Mouse (Mus musculus): Measurements from ENCODE around the gene Stk40. TPM values are rescaled to one million over a fixed set of nuclear protein-coding genes. Genes with fewer than 3 reads are reported as not detected.
A peak's percentile ranks its signal among the peaks of the same experiment; 100 is the strongest.
"Not testable (repeated sequence)": the region's sequence is repeated elsewhere in the genome, so short reads cannot be mapped to it uniquely, and the experiment has no call there.

The Stk40 gene
- polyA plus RNA-seq, 1 experiment from 2014 or later, result 19.0 TPM

DNA sequence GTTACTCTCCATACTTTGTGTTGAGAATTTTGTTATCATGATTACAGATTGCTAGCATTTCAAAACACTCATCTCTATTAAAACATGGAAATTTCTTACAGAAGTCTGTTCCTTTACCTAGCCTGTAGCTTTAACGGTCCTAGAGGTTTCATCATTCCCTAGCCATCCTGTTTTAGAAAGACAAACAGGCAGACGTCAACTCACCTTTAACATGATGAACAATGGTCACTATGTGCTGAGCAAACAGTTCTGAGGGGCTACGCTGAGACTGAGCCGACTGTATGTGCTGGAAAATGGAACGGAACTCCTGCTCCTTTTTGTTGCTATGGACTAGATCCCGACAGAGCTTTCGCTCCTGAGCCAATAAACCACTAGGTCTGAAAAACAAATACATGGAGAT, 72.2 kb downstream of the Stk40 start:
- H3K9me3 ChIP-seq (ENCODE audit: control insufficient read depth, low read length), result not testable (repeated sequence)

DNA sequence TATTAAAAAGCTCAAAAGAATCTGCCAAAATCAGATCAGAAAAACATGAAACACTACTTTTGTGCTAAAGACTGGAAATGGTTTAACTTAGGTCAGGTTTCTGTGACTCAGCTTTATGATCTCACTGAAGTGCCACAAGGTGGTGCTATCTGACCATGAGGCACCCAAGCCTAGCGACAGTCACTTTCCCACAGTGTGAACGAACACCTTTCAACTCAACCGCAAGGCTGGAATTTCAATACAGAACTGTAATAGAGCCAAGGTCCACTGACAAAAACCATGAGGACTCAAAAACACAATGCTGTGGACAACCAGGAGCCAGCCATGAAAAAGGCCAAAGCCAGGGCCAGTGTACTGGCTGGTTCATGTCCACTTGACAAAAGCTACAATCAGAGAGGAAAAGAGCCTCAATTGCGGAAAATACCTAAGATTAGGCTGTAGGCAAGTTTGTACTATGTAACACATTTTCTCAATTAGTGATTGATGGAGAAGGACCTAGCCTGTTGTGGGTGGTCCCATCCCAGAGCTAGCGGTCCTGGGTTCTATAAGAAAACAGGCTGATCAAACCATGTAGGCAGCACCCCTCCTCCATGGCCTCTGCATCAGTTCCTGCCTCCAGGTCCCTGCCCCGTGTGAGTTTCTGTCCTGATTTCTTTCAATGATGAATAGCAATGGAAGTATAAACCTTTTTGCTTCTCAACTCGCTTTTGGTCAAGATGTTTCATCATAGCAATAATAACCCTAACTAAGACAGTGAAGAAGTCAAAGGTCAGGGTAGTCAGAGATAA, 77.6 kb downstream of the Stk40 start:
- no peak overlapping the region for H3K4me3 ChIP-seq (ENCODE audit: low read depth, low read length)
- no peak overlapping the region for H3K9ac ChIP-seq (ENCODE audit: low read depth, low read length)
- no peaks in the 10 kb centered on the region for H3K27me3 ChIP-seq (ENCODE audit: control insufficient read depth, insufficient read depth, low read length)
- H3K9me3 ChIP-seq (ENCODE audit: control insufficient read depth, low read length), result no peaks in the 10 kb centered on the region
- WGBS, result 76% methylated on average over 7 of the region's 7 CpGs
- no peak overlapping the region for H3K27ac ChIP-seq (ENCODE audit: low read depth, low read length)
- H3K4me1 ChIP-seq (replicated peaks; ENCODE audit: control insufficient read depth, insufficient read depth, low read length), result no peaks in the 10 kb centered on the region
- peaks cover 13% of the 10 kb centered on the region for H3K36me3 ChIP-seq (ENCODE audit: control insufficient read depth, insufficient read depth, low read length)
- no peak overlapping the region for H3K4me2 ChIP-seq (replicated peaks; ENCODE audit: low read depth, low read length)
- ATAC-seq (ENCODE audit: low FRiP score) (no peak), DNase-seq (ENCODE audit: low spot score) (peak; percentile 56)

More for the DNA sequence above, 72.2 kb downstream of the Stk40 start:
- not testable (repeated sequence) for H3K4me2 ChIP-seq (replicated peaks; ENCODE audit: low read depth, low read length); H3K9ac ChIP-seq (ENCODE audit: low read depth, low read length); H3K4me3 ChIP-seq (ENCODE audit: low read depth, low read length); H3K27ac ChIP-seq (ENCODE audit: low read depth, low read length); ATAC-seq (ENCODE audit: low FRiP score); H3K27me3 ChIP-seq (ENCODE audit: control insufficient read depth, insufficient read depth, low read length); DNase-seq (ENCODE audit: low spot score); H3K4me1 ChIP-seq (replicated peaks; ENCODE audit: control insufficient read depth, insufficient read depth, low read length)
- 92% methylated on average over 7 of the region's 7 CpGs for WGBS
- peaks cover 24% of the 10 kb centered on the region for H3K36me3 ChIP-seq (ENCODE audit: control insufficient read depth, insufficient read depth, low read length)

DNA sequence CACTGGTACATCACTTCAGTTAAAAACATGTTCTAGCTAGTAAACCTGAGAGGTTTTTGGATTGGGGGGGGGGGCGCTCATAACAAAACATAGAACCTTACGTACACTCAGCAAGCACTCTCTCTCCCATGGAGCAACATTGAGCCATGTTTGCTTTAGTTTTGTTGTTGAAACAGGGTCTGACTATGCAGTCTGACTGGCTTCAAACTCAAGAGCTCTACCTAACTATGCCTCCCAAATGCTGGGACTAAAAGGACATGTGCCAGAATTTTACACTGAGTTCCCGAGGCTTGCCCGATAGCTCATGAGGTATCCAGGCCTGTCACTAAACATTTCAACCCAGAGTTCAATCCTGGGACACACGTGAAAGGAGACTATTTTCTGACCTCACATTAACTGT, 79.3 kb downstream of the Stk40 start:
- Histone ChIP-seq H3K9me3 (ENCODE audit: control insufficient read depth, low read length) (no peaks in the 10 kb centered on the region), H3K9ac (ENCODE audit: low read depth, low read length) (no peak overlapping the region), H3K27me3 (ENCODE audit: control insufficient read depth, insufficient read depth, low read length) (no peaks in the 10 kb centered on the region), H3K4me2 (replicated peaks; ENCODE audit: low read depth, low read length) (no peak overlapping the region), H3K4me1 (replicated peaks; ENCODE audit: control insufficient read depth, insufficient read depth, low read length) (no peaks in the 10 kb centered on the region), H3K27ac (ENCODE audit: low read depth, low read length) (no peak overlapping the region), H3K4me3 (ENCODE audit: low read depth, low read length) (no peak overlapping the region), H3K36me3 (ENCODE audit: control insufficient read depth, insufficient read depth, low read length) (peaks cover 8% of the 10 kb centered on the region)
- 90% methylated on average over 5 of the region's 5 CpGs for WGBS
- no peak for DNase-seq (ENCODE audit: low spot score)
- ATAC-seq (ENCODE audit: low FRiP score), result no peak

DNA sequence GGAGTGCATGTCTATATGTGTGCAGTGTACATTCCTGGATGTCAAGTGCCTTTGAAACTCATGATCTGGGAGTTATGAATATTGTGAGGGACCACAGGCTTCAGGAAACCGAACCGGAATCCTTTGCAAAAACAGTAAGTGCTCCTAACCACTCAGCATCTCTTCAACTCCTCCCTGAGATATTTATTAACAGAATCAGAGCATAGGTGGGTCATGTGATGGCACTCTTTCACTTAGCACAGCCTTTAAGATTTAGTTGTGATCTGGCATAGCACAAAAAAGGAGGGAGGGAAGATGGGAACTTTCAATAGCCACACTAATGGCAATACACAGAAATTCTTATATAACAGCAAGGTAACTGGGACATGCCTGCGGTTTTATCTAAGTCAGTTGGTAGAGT, 83.3 kb downstream of the Stk40 start:
- 97% methylated on average over 3 of the region's 3 CpGs for WGBS

More for the DNA sequence above, 83.3 kb downstream of the Stk40 start:
- Histone ChIP-seq H3K27ac (ENCODE audit: low read depth, low read length) (no peak overlapping the region), H3K4me1 (replicated peaks; ENCODE audit: control insufficient read depth, insufficient read depth, low read length) (no peaks in the 10 kb centered on the region), H3K36me3 (ENCODE audit: control insufficient read depth, insufficient read depth, low read length) (no peaks in the 10 kb centered on the region), H3K4me3 (ENCODE audit: low read depth, low read length) (no peak overlapping the region), H3K9me3 (ENCODE audit: control insufficient read depth, low read length) (no peaks in the 10 kb centered on the region), H3K9ac (ENCODE audit: low read depth, low read length) (no peak overlapping the region), H3K27me3 (ENCODE audit: control insufficient read depth, insufficient read depth, low read length) (no peaks in the 10 kb centered on the region), H3K4me2 (replicated peaks; ENCODE audit: low read depth, low read length) (no peak overlapping the region)
- ATAC-seq (ENCODE audit: low FRiP score), result no peak
- no peak for DNase-seq (ENCODE audit: low spot score)

Other genes with a start within 250 kb of the Stk40 start
- 0.63 TPM in 1 of 2 replicates, not detected in the other for gene Csf3r, start 79.4 kb upstream of the Stk40 start, polyA plus RNA-seq (2014; fragmentation: Nextera tagmentation; extraction: Ambion mirVana)
- 139 and 155 TPM in 2 replicates for gene Mrps15, start 57.0 kb upstream of the Stk40 start, polyA plus RNA-seq (2014; fragmentation: Nextera tagmentation; extraction: Ambion mirVana)
- 26.4 and 27.1 TPM in 2 replicates for gene Oscp1, start 45.4 kb upstream of the Stk40 start, polyA plus RNA-seq (2014; fragmentation: Nextera tagmentation; extraction: Ambion mirVana)
- 44.1 and 45.5 TPM in 2 replicates for gene Lsm10, start 7.3 kb upstream of the Stk40 start, polyA plus RNA-seq (2014; fragmentation: Nextera tagmentation; extraction: Ambion mirVana)
- 33.1 and 36.0 TPM in 2 replicates for gene Eva1b, start 43.8 kb downstream of the Stk40 start, polyA plus RNA-seq (2014; fragmentation: Nextera tagmentation; extraction: Ambion mirVana)
- gene Sh3d21, start 59.5 kb downstream of the Stk40 start, polyA plus RNA-seq (2014; fragmentation: Nextera tagmentation; extraction: Ambion mirVana), result 2.0 and 2.7 TPM in 2 replicates
- gene Thrap3, start 98.8 kb downstream of the Stk40 start, polyA plus RNA-seq (2014; fragmentation: Nextera tagmentation; extraction: Ambion mirVana), result 191 and 228 TPM in 2 replicates
- 54.6 and 65.5 TPM in 2 replicates for gene Map7d1, start 152.4 kb downstream of the Stk40 start, polyA plus RNA-seq (2014; fragmentation: Nextera tagmentation; extraction: Ambion mirVana)
- gene Trappc3, start 158.4 kb downstream of the Stk40 start, polyA plus RNA-seq (2014; fragmentation: Nextera tagmentation; extraction: Ambion mirVana), result 17.8 and 39.1 TPM in 2 replicates
- gene Col8a2, start 182.8 kb downstream of the Stk40 start, polyA plus RNA-seq (2014; fragmentation: Nextera tagmentation; extraction: Ambion mirVana), result 15.6 and 17.4 TPM in 2 replicates
- gene Adprhl2, start 217.7 kb downstream of the Stk40 start, polyA plus RNA-seq (2014; fragmentation: Nextera tagmentation; extraction: Ambion mirVana), result 39.2 and 39.3 TPM in 2 replicates
- 3.0 and 3.8 TPM in 2 replicates for gene Tekt2, start 221.7 kb downstream of the Stk40 start, polyA plus RNA-seq (2014; fragmentation: Nextera tagmentation; extraction: Ambion mirVana)